8 mouse cellular contexts compared by ENCODE assay signal in genomic region chr15:25984067-25984733, GRCm38 (mm10). TPM values are rescaled to one million over a fixed set of nuclear protein-coding genes. Genes with fewer than 3 reads are reported as not detected.
DNase-seq lines count a peak whose midpoint lies in the region; ATAC-seq and TF ChIP-seq lines count a peak whose summit lies in the region.

TSS of gene Zfp622 (plus strand) at chr15:25984366.

- H3K27ac ChIP-seq in CH12.LX (ENCODE audit: insufficient read depth, low read depth) = peak within 1 kb of the TSS; percentile 69
- H3K27ac ChIP-seq in forebrain, embryonic 11.5 days (ENCODE audit: low read depth, low read length) = peak within 1 kb of the TSS; percentile 74
- H3K27ac ChIP-seq in heart, embryonic 16.5 days (ENCODE audit: low read length) = peak within 1 kb of the TSS; percentile 93
- H3K27ac ChIP-seq in liver, embryonic 15.5 days (replicated peaks) = peak within 1 kb of the TSS; percentile 94
- peak within 1 kb of the TSS; percentile 64 for H3K27ac ChIP-seq in neural tube, embryonic 12.5 days

- peak within 1 kb of the TSS; percentile 67 to 100 (median 97) for H3K4me3 ChIP-seq in CH12.LX (replicated peaks in 1 of 3; ENCODE audit: low read depth in 2 of 3, low read length in 2 of 3, poor library complexity in 1 of 3)
- peak within 1 kb of the TSS; percentile 96 for H3K4me3 ChIP-seq in forebrain, embryonic 11.5 days (ENCODE audit: low read depth, low read length)
- H3K4me3 ChIP-seq in heart, embryonic 16.5 days (ENCODE audit: low read length) = peak within 1 kb of the TSS; percentile 90
- peak within 1 kb of the TSS; percentile 97 for H3K4me3 ChIP-seq in liver, embryonic 15.5 days (replicated peaks)
- H3K4me3 ChIP-seq in neural tube, embryonic 12.5 days = peak within 1 kb of the TSS; percentile 97

- H3K36me3 ChIP-seq in CH12.LX (replicated peaks in 1 of 2; ENCODE audit: control insufficient read depth in 1 of 2, insufficient read depth in 1 of 2, low read length in 1 of 2) = peaks cover 17 to 31% of the 10 kb centered on the region in 2 experiments
- no peaks in the 10 kb centered on the region; the same call in 1 of the 2 replicates for H3K36me3 ChIP-seq in forebrain, embryonic 11.5 days (ENCODE audit: control insufficient read depth, insufficient read depth, low read length)
- H3K36me3 ChIP-seq in heart, embryonic 16.5 days (ENCODE audit: control insufficient read depth, insufficient read depth) = peaks cover 12% of the 10 kb centered on the region
- peaks cover 23% of the 10 kb centered on the region for H3K36me3 ChIP-seq in liver, embryonic 15.5 days (replicated peaks)
- H3K36me3 ChIP-seq in neural tube, embryonic 12.5 days = peaks cover 17% of the 10 kb centered on the region

- peaks cover 6 to 41% of the 10 kb centered on the region in 2 experiments; a peak in 3 of 4 replicates for H3K4me1 ChIP-seq in CH12.LX (ENCODE audit: control insufficient read depth in 1 of 2, insufficient read depth in 2 of 2)
- H3K4me1 ChIP-seq in forebrain, embryonic 11.5 days (replicated peaks; ENCODE audit: control insufficient read depth, insufficient read depth, low read length) = peaks cover 7% of the 10 kb centered on the region; the same call in 1 of the 2 replicates
- H3K4me1 ChIP-seq in heart, embryonic 16.5 days (ENCODE audit: control insufficient read depth, insufficient read depth, low read length) = peaks cover 14% of the 10 kb centered on the region
- H3K4me1 ChIP-seq in liver, embryonic 15.5 days (replicated peaks) = peaks cover 28% of the 10 kb centered on the region
- H3K4me1 ChIP-seq in neural tube, embryonic 12.5 days = peaks cover 18% of the 10 kb centered on the region

- H3K79me2 ChIP-seq in CH12.LX (replicated peaks; ENCODE audit: control insufficient read depth, extremely low read depth, insufficient read depth, poor library complexity, severe bottlenecking) = peaks cover 45% of the 10 kb centered on the region

- DNase-seq in CH12.LX (ENCODE audit: extremely low read depth) = peak; percentile 100
- peak; percentile 97 for DNase-seq in c-Kit-positive CD71-positive TER-119-negative erythroid progenitor cells, embryonic 14.5 days (ENCODE audit: low read depth)
- DNase-seq in forebrain, embryonic 11.5 days (ENCODE audit: low spot score) = peak; percentile 97
- DNase-seq in kidney, postnatal 36 days = peak; percentile 96 to 97
- DNase-seq in telencephalon, adult 2 months (ENCODE audit: low read depth, low spot score) = peak; percentile 99

- in situ Hi-C loops in CH12.LX (cut with MboI; ENCODE audit: low pct_ligation_motif_present, low pct_unique_long_range_greater_than_20kb, low sequenced_read_pairs) = no loop called here

- ATAC-seq in forebrain, embryonic 11.5 days (replicated peaks; ENCODE audit: low FRiP score) = peak; percentile 98
- peak; percentile 96 for ATAC-seq in heart, embryonic 16.5 days (replicated peaks; ENCODE audit: extremely low read depth, insufficient read depth, low FRiP score)
- peak; percentile 96 for ATAC-seq in liver, embryonic 15.5 days (ENCODE audit: insufficient read depth)
- ATAC-seq in neural tube, embryonic 12.5 days (ENCODE audit: low FRiP score, low read depth) = peak; percentile 97

- WGBS in forebrain, embryonic 11.5 days = under 1% methylated on average over 53 of the region's 57 CpGs
- WGBS in heart, embryonic 16.5 days = under 1% methylated on average over 57 of the region's 57 CpGs
- WGBS in liver, embryonic 15.5 days (ENCODE audit: insufficient replicate concordance) = under 1% methylated on average over 57 of the region's 57 CpGs
- whole genome bisulfite sequencing in neural tube, embryonic 12.5 days = under 1% methylated on average over 57 of the region's 57 CpGs

- no peaks in the 10 kb centered on the region for H3K9me3 ChIP-seq in CH12.LX (replicated peaks; ENCODE audit: low read length)
- H3K9me3 ChIP-seq in forebrain, embryonic 11.5 days (ENCODE audit: control insufficient read depth, low read length) = no peaks in the 10 kb centered on the region
- no peaks in the 10 kb centered on the region for H3K9me3 ChIP-seq in heart, embryonic 16.5 days (replicated peaks; ENCODE audit: control insufficient read depth, low read length)
- H3K9me3 ChIP-seq in liver, embryonic 15.5 days (replicated peaks) = no peaks in the 10 kb centered on the region
- H3K9me3 ChIP-seq in neural tube, embryonic 12.5 days = no peaks in the 10 kb centered on the region

- no peak for TF ChIP-seq CTCF in CH12.LX (conservative IDR thresholded peaks at IDR 0.05 in 1 of 2, IDR thresholded peaks at IDR 0.05 in 1 of 2; ENCODE audit: low read depth in 2 of 2, low read length in 2 of 2)

- peak within 1 kb of the TSS; percentile 92 for H3K9ac ChIP-seq in CH12.LX (ENCODE audit: insufficient read depth, low read depth)
- H3K9ac ChIP-seq in forebrain, embryonic 11.5 days (ENCODE audit: low read length) = peak within 1 kb of the TSS; percentile 89
- H3K9ac ChIP-seq in heart, embryonic 16.5 days (ENCODE audit: low read length) = peak within 1 kb of the TSS; percentile 94
- H3K9ac ChIP-seq in liver, embryonic 15.5 days = peak within 1 kb of the TSS; percentile 87
- peak within 1 kb of the TSS; percentile 96 for H3K9ac ChIP-seq in neural tube, embryonic 12.5 days

- no peak for TF ChIP-seq EP300 in CH12.LX (IDR thresholded peaks at IDR 0.05; ENCODE audit: low read length)

- no peaks in the 10 kb centered on the region for H3K27me3 ChIP-seq in CH12.LX (replicated peaks)
- no peaks in the 10 kb centered on the region for H3K27me3 ChIP-seq in forebrain, embryonic 11.5 days (ENCODE audit: control insufficient read depth, insufficient read depth, low read length)
- no peaks in the 10 kb centered on the region for H3K27me3 ChIP-seq in heart, embryonic 16.5 days (ENCODE audit: control insufficient read depth, insufficient read depth, low read length)
- no peaks in the 10 kb centered on the region for H3K27me3 ChIP-seq in liver, embryonic 15.5 days
- no peaks in the 10 kb centered on the region for H3K27me3 ChIP-seq in neural tube, embryonic 12.5 days (replicated peaks)

- dilution Hi-C loops in CH12.LX (cut with MboI; ENCODE audit: extremely low pct_ligation_motif_present, extremely low pct_unique_long_range_greater_than_20kb, low sequenced_read_pairs) = no loop called here

- peak within 1 kb of the TSS; percentile 93 for H3K4me2 ChIP-seq in CH12.LX (ENCODE audit: insufficient read depth, low read depth, poor library complexity, severe bottlenecking)
- peak within 1 kb of the TSS; percentile 88 for H3K4me2 ChIP-seq in forebrain, embryonic 11.5 days (ENCODE audit: low read depth, low read length, severe bottlenecking)
- H3K4me2 ChIP-seq in heart, embryonic 16.5 days (ENCODE audit: low read depth, low read length) = peak within 1 kb of the TSS; percentile 70
- H3K4me2 ChIP-seq in liver, embryonic 15.5 days = peak within 1 kb of the TSS; percentile 88
- peak within 1 kb of the TSS; percentile 90 for H3K4me2 ChIP-seq in neural tube, embryonic 12.5 days (replicated peaks)

- TF ChIP-seq RAD21 in CH12.LX (IDR thresholded peaks at IDR 0.05; ENCODE audit: low read depth, low read length) = no peak

- TF ChIP-seq POLR2A in CH12.LX (IDR thresholded peaks at IDR 0.05; ENCODE audit: low read depth, low read length) = peak; percentile 94

TF ChIP-seq in CH12.LX, 34 proteins besides CTCF, POLR2A, EP300 and RAD21 (continues in another document):
- TF ChIP-seq MXI1 (IDR thresholded peaks at IDR 0.05; ENCODE audit: low read depth, low read length) = peak; percentile 69
- TF ChIP-seq ELF1 (IDR thresholded peaks at IDR 0.05; ENCODE audit: low read depth, low read length) = peak; percentile 98
- TF ChIP-seq POLR2AphosphoS2 (IDR thresholded peaks at IDR 0.05; ENCODE audit: low read depth, low read length) = peak; percentile 83; the same call in 1 of the 2 replicates
- peak; percentile 84 for TF ChIP-seq BHLHE40 (IDR thresholded peaks at IDR 0.05; ENCODE audit: low read depth, low read length)
- no peak for TF ChIP-seq ZC3H11A (IDR thresholded peaks at IDR 0.05; ENCODE audit: low read depth, low read length)
- peak; percentile 80; the same call in 1 of the 2 replicates for TF ChIP-seq E2F4 (IDR thresholded peaks at IDR 0.05; ENCODE audit: insufficient replicate concordance, low read depth, low read length)
- peak; percentile 96 for TF ChIP-seq TBP (conservative IDR thresholded peaks at IDR 0.05; ENCODE audit: low read depth, low read length)
- TF ChIP-seq TCF12 (IDR thresholded peaks at IDR 0.05; ENCODE audit: low read depth, low read length) = peak; percentile 75
- no peak for TF ChIP-seq SMC3 (IDR thresholded peaks at IDR 0.05; ENCODE audit: low read depth, low read length)
- no peak for TF ChIP-seq ZNF384 (IDR thresholded peaks at IDR 0.05; ENCODE audit: low read depth, low read length)
- TF ChIP-seq UBTF (IDR thresholded peaks at IDR 0.05; ENCODE audit: low read depth, low read length) = peak; percentile 79; the same call in 1 of the 2 replicates
- TF ChIP-seq SIN3A (IDR thresholded peaks at IDR 0.05; ENCODE audit: low read length) = peak; percentile 96
- no peak for TF ChIP-seq CHD2 (IDR thresholded peaks at IDR 0.05; ENCODE audit: low read length)
- TF ChIP-seq USF1 (IDR thresholded peaks at IDR 0.05; ENCODE audit: low read depth, low read length) = no peak
- no peak; the same call in 1 of the 2 replicates for TF ChIP-seq MAX (IDR thresholded peaks at IDR 0.05; ENCODE audit: low read length)
- TF ChIP-seq KAT2A (IDR thresholded peaks at IDR 0.05; ENCODE audit: insufficient replicate concordance, low read length) = peak; percentile 81; the same call in 1 of the 2 replicates
- TF ChIP-seq NELFE (IDR thresholded peaks at IDR 0.05; ENCODE audit: low read depth, low read length) = peak; percentile 96
- no peak for TF ChIP-seq PAX5 (IDR thresholded peaks at IDR 0.05; ENCODE audit: low read length)
- peak; percentile 83 for TF ChIP-seq ETS1 (conservative IDR thresholded peaks at IDR 0.05; ENCODE audit: low read depth, low read length)
- peak; percentile 51; the same call in 1 of the 2 replicates for TF ChIP-seq MYC (IDR thresholded peaks at IDR 0.05; ENCODE audit: low read depth, low read length)
- TF ChIP-seq IRF4 (IDR thresholded peaks at IDR 0.05; ENCODE audit: low read depth, low read length) = peak; percentile 48; the same call in 1 of the 2 replicates
- no peak for TF ChIP-seq RCOR1 (conservative IDR thresholded peaks at IDR 0.05; ENCODE audit: low read depth, low read length)
- no peak for TF ChIP-seq ZKSCAN1 (IDR thresholded peaks at IDR 0.05; ENCODE audit: borderline replicate concordance, low read depth, low read length)

RNA-seq across cellular contexts. Expression of gene Zfp622, which starts in this region (rescaled TPM):
- 63.7 and 65.6 TPM in 2 replicates for total RNA-seq in CH12.LX (2012; rRNA removed)
- 84.3 and 85.9 TPM in 2 replicates for total RNA-seq in CH12.LX (2014; rRNA removed)
- polyA plus RNA-seq in CH12.LX (2012; ENCODE audit: insufficient read length, low read depth) = 146 and 156 TPM in 2 replicates
- 29.5 and 32.7 TPM in 2 replicates for polyA plus RNA-seq in forebrain, embryonic 11.5 days (2014; fragmentation: Nextera tagmentation; extraction: Ambion mirVana)
- 16.8 and 18.1 TPM in 2 replicates for polyA plus RNA-seq in heart, embryonic 16.5 days (2015; fragmentation: Nextera tagmentation; extraction: Ambion mirVana)
- 11.6 and 12.1 TPM in 2 replicates for polyA plus RNA-seq in liver, embryonic 15.5 days (2015; fragmentation: Nextera tagmentation; extraction: Ambion mirVana)
- 41.7 and 44.9 TPM in 2 replicates for polyA plus RNA-seq in neural tube, embryonic 12.5 days (2016; fragmentation: Nextera tagmentation; extraction: Ambion mirVana)

Comparison
In these comparisons a context has a peak if more than half of its experiments do, and no peak if none do; other contexts are left out.
1. Peak in every context shown above with its lines: DNase-seq, ATAC-seq, H3K4me3 ChIP-seq and H3K27ac ChIP-seq.